Mouse (Mus musculus) hindbrain, embryonic 10.5 days (tissue): Measurements from ENCODE around the gene Fbrsl1. TPM values are rescaled to one million over a fixed set of nuclear protein-coding genes. Genes with fewer than 3 reads are reported as not detected.

ENCODE experiments used
- DNase-seq: peaks from one replicate; pipeline ENCODE4 v3.0.0-alpha.2; 2017; ENCODE audit warnings: low spot score
- H3K27ac ChIP-seq: fragments of 300-500 bp; sonication (generic); 2 replicates; pipeline ENCODE4 v1.5.1; 2016; ENCODE audit warnings: mild to moderate bottlenecking, moderate library complexity
- H3K27me3 ChIP-seq: fragments of 300-500 bp; sonication (generic); 2 replicates; pipeline ENCODE4 v1.6.1; 2016; ENCODE audit warnings: mild to moderate bottlenecking; ENCODE audit not compliant: poor library complexity, insufficient read depth, severe bottlenecking
- H3K36me3 ChIP-seq: fragments of 300-500 bp; sonication (generic); 2 replicates; pipeline ENCODE4 v1.6.1; 2016; ENCODE audit warnings: mild to moderate bottlenecking, moderate library complexity
- H3K4me1 ChIP-seq: fragments of 300-500 bp; sonication (generic); replicated peaks from 2 replicates; pipeline ENCODE4 v1.6.1; 2016; ENCODE audit warnings: mild to moderate bottlenecking
- H3K4me3 ChIP-seq: fragments of 300-500 bp; sonication (generic); 2 replicates; pipeline ENCODE4 v1.5.1; 2016; ENCODE audit warnings: mild to moderate bottlenecking, moderate library complexity
- H3K9me3 ChIP-seq: fragments of 300-500 bp; sonication (generic); 2 replicates; pipeline ENCODE4 v1.6.1; 2016; ENCODE audit warnings: mild to moderate bottlenecking, moderate library complexity
- WGBS: fragments of 180-500 bp; shearing (Covaris S2); methylation state at CpG from one replicate; pipeline ENCODE4 v1.1.7; 2016; 5-methylcytosine and 5-hydroxymethylcytosine counted together
- polyA plus RNA-seq: library from polyadenylated mRNA; unstranded; fragments of >200 nt; fragmentation: Nextera tagmentation; extraction: Ambion mirVana; gene quantifications from 2 replicates; pipeline ENCODE4 v1.2.1, GENCODE M21; 2016

The Fbrsl1 gene
- polyA plus RNA-seq, 1 experiment from 2014 or later = 19.2 TPM

- Histone ChIP-seq H3K27me3 (no peaks in the 10 kb centered on the region), H3K4me3 (no peak overlapping the region), H3K4me1 (peaks cover 12% of the 10 kb centered on the region), H3K27ac (no peak overlapping the region), H3K9me3 (no peaks in the 10 kb centered on the region), H3K36me3 (peaks cover 7% of the 10 kb centered on the region; the same call in 1 of the 2 replicates)
- WGBS = 87% methylated on average over 5 of the region's 5 CpGs
- no peak for DNase-seq
Observed at GRCm38 (mm10) chr5:110395006-110395661, 53.2 kb downstream of the Fbrsl1 start.

- Histone ChIP-seq H3K4me3 (no peak overlapping the region), H3K27me3 (peaks cover 10% of the 10 kb centered on the region), H3K9me3 (no peaks in the 10 kb centered on the region), H3K27ac (0 out of 2 replicates have a peak overlapping the region, but pooled peaks have one; percentile 41), H3K36me3 (peaks cover 7% of the 10 kb centered on the region; the same call in 1 of the 2 replicates), H3K4me1 (peaks cover 12% of the 10 kb centered on the region)
- DNase-seq = no peak
- 84% methylated on average over 5 of the region's 5 CpGs for WGBS
Observed at GRCm38 (mm10) chr5:110392727-110393126, 55.6 kb downstream of the Fbrsl1 start.

- no peak overlapping the region for H3K27ac ChIP-seq
- peaks cover 31% of the 10 kb centered on the region for H3K27me3 ChIP-seq
- no peaks in the 10 kb centered on the region for H3K9me3 ChIP-seq
- WGBS = 94% methylated on average over 4 of the region's 4 CpGs
- peaks cover 33% of the 10 kb centered on the region for H3K4me1 ChIP-seq
- DNase-seq = no peak
- H3K36me3 ChIP-seq = peaks cover 7% of the 10 kb centered on the region; the same call in 1 of the 2 replicates
- H3K4me3 ChIP-seq = no peak overlapping the region
Observed at GRCm38 (mm10) chr5:110390631-110391030, 57.7 kb downstream of the Fbrsl1 start.

GRCm38 (mm10) chr5:110387332-110387731, 61.0 kb downstream of the Fbrsl1 start:
- Histone ChIP-seq H3K27me3 (peaks cover 37% of the 10 kb centered on the region), H3K27ac (peak overlapping the region; percentile 86), H3K4me1 (peaks cover 40% of the 10 kb centered on the region), H3K36me3 (no peaks in the 10 kb centered on the region), H3K9me3 (no peaks in the 10 kb centered on the region), H3K4me3 (peak overlapping the region; percentile 71)
- 17% methylated on average over 8 of the region's 8 CpGs for WGBS
- no peak for DNase-seq

GRCm38 (mm10) chr5:110386371-110387330, 61.7 kb downstream of the Fbrsl1 start:
- peaks cover 2% of the 10 kb centered on the region for H3K36me3 ChIP-seq
- H3K27ac ChIP-seq = peak overlapping the region; percentile 86
- peaks cover 37% of the 10 kb centered on the region for H3K27me3 ChIP-seq
- WGBS = under 1% methylated on average over 90 of the region's 90 CpGs
- H3K4me1 ChIP-seq = peaks cover 39% of the 10 kb centered on the region
- DNase-seq = peak; percentile 81
- H3K9me3 ChIP-seq = no peaks in the 10 kb centered on the region
- H3K4me3 ChIP-seq = peak overlapping the region; percentile 71

- peaks cover 39% of the 10 kb centered on the region for H3K4me1 ChIP-seq
- H3K27me3 ChIP-seq = peaks cover 37% of the 10 kb centered on the region
Observed at GRCm38 (mm10) chr5:110385263-110385662, 63.0 kb downstream of the Fbrsl1 start.

GRCm38 (mm10) chr5:110384491-110384890, 63.8 kb downstream of the Fbrsl1 start:
- no peak overlapping the region for H3K27ac ChIP-seq
- peaks cover 19% of the 10 kb centered on the region for H3K36me3 ChIP-seq
- 0 out of 2 replicates have a peak, but pooled peaks cover 2% of the 10 kb centered on the region for H3K9me3 ChIP-seq
- H3K27me3 ChIP-seq = peaks cover 37% of the 10 kb centered on the region
- no peak for DNase-seq
- H3K4me3 ChIP-seq = no peak overlapping the region
- 75% methylated on average over 6 of the region's 6 CpGs for WGBS
- peaks cover 39% of the 10 kb centered on the region for H3K4me1 ChIP-seq

More at GRCm38 (mm10) chr5:110385263-110385662, 63.0 kb downstream of the Fbrsl1 start:
- WGBS = 64% methylated on average over 4 of the region's 4 CpGs
- Histone ChIP-seq H3K4me3 (peak overlapping the region; percentile 71), H3K27ac (no peak overlapping the region), H3K9me3 (0 out of 2 replicates have a peak, but pooled peaks cover 2% of the 10 kb centered on the region), H3K36me3 (peaks cover 16% of the 10 kb centered on the region)
- no peak for DNase-seq

GRCm38 (mm10) chr5:110379823-110380222, 68.5 kb downstream of the Fbrsl1 start:
- Histone ChIP-seq H3K9me3 (0 out of 2 replicates have a peak, but pooled peaks cover 2% of the 10 kb centered on the region), H3K36me3 (peaks cover 66% of the 10 kb centered on the region), H3K27me3 (no peaks in the 10 kb centered on the region; the same call in 1 of the 2 replicates), H3K4me3 (no peak overlapping the region), H3K27ac (no peak overlapping the region), H3K4me1 (peaks cover 31% of the 10 kb centered on the region)
- 92% methylated on average over 4 of the region's 4 CpGs for WGBS
- DNase-seq = no peak

- 91% methylated on average over 15 of the region's 15 CpGs for WGBS
- Histone ChIP-seq H3K36me3 (peaks cover 73% of the 10 kb centered on the region), H3K27ac (no peak overlapping the region), H3K4me1 (peaks cover 23% of the 10 kb centered on the region), H3K27me3 (no peaks in the 10 kb centered on the region; the same call in 1 of the 2 replicates), H3K4me3 (no peak overlapping the region), H3K9me3 (0 out of 2 replicates have a peak, but pooled peaks cover 2% of the 10 kb centered on the region)
- no peak for DNase-seq
Observed at GRCm38 (mm10) chr5:110379086-110379485, 69.2 kb downstream of the Fbrsl1 start.

GRCm38 (mm10) chr5:110378181-110378583, 70.1 kb downstream of the Fbrsl1 start:
- no peaks in the 10 kb centered on the region; the same call in 1 of the 2 replicates for H3K27me3 ChIP-seq
- peak; percentile 45 for DNase-seq
- H3K4me1 ChIP-seq = peaks cover 21% of the 10 kb centered on the region
- 0 out of 2 replicates have a peak, but pooled peaks cover 2% of the 10 kb centered on the region for H3K9me3 ChIP-seq
- no peak overlapping the region for H3K27ac ChIP-seq
- 0 out of 2 replicates have a peak overlapping the region, but pooled peaks have one; percentile 13 for H3K4me3 ChIP-seq
- WGBS = 27% methylated on average over 20 of the region's 20 CpGs
- peaks cover 82% of the 10 kb centered on the region for H3K36me3 ChIP-seq

GRCm38 (mm10) chr5:110376802-110377433, 71.4 kb downstream of the Fbrsl1 start:
- Histone ChIP-seq H3K4me3 (no peak overlapping the region), H3K27ac (peak overlapping the region; percentile 59; the same call in 1 of the 2 replicates), H3K4me1 (peaks cover 21% of the 10 kb centered on the region), H3K27me3 (no peaks in the 10 kb centered on the region; the same call in 1 of the 2 replicates), H3K36me3 (peaks cover 84% of the 10 kb centered on the region), H3K9me3 (0 out of 2 replicates have a peak, but pooled peaks cover 2% of the 10 kb centered on the region)
- 60% methylated on average over 8 of the region's 8 CpGs for WGBS
- DNase-seq = peak; percentile 82
